Mouse (Mus musculus): ENCODE data around the gene Adamts17. TPM values are rescaled to one million over a fixed set of nuclear protein-coding genes. Genes with fewer than 3 reads are reported as not detected.

The Adamts17 gene
- polyA plus RNA-seq, 1 experiment from 2014 or later, result 2.6 TPM

- Histone ChIP-seq H3K27me3 (ENCODE audit: control insufficient read depth, insufficient read depth, low read length) (no peaks in the 10 kb centered on the region), H3K27ac (replicated peaks; ENCODE audit: low read depth, low read length) (no peak overlapping the region), H3K4me1 (ENCODE audit: control insufficient read depth, insufficient read depth, low read length) (no peaks in the 10 kb centered on the region), H3K4me3 (replicated peaks; ENCODE audit: low read depth, low read length) (no peak overlapping the region), H3K9ac (replicated peaks; ENCODE audit: low read length) (no peak overlapping the region), H3K9me3 (ENCODE audit: control insufficient read depth, low read length) (no peaks in the 10 kb centered on the region), H3K4me2 (ENCODE audit: low read length) (no peak overlapping the region), H3K36me3 (ENCODE audit: control insufficient read depth, insufficient read depth, low read length) (no peaks in the 10 kb centered on the region)
- ATAC-seq (ENCODE audit: low FRiP score, low TSS enrichment) (no peak), DNase-seq (no peak)
- 39% methylated on average over 1 of the region's 1 CpGs for WGBS
These were observed 18.1 kb downstream of the Adamts17 start for GRCm38 (mm10) chr7:66857610-66858009.

- H3K9me3 ChIP-seq (ENCODE audit: control insufficient read depth, low read length), result no peaks in the 10 kb centered on the region
- H3K27me3 ChIP-seq (ENCODE audit: control insufficient read depth, insufficient read depth, low read length), result no peaks in the 10 kb centered on the region
- no peak overlapping the region for H3K27ac ChIP-seq (replicated peaks; ENCODE audit: low read depth, low read length)
- DNase-seq (no peak), ATAC-seq (ENCODE audit: low FRiP score, low TSS enrichment) (no peak)
- H3K9ac ChIP-seq (replicated peaks; ENCODE audit: low read length), result no peak overlapping the region
- no peaks in the 10 kb centered on the region for H3K4me1 ChIP-seq (ENCODE audit: control insufficient read depth, insufficient read depth, low read length)
- no peak overlapping the region for H3K4me3 ChIP-seq (replicated peaks; ENCODE audit: low read depth, low read length)
- H3K4me2 ChIP-seq (ENCODE audit: low read length), result no peak overlapping the region
- 69% methylated on average over 12 of the region's 12 CpGs for WGBS
- H3K36me3 ChIP-seq (ENCODE audit: control insufficient read depth, insufficient read depth, low read length), result no peaks in the 10 kb centered on the region
These were observed 18.9 kb downstream of the Adamts17 start for GRCm38 (mm10) chr7:66858247-66859075.

- Histone ChIP-seq H3K9me3 (ENCODE audit: control insufficient read depth, low read length) (no peaks in the 10 kb centered on the region), H3K9ac (replicated peaks; ENCODE audit: low read length) (no peak overlapping the region), H3K4me2 (ENCODE audit: low read length) (no peak overlapping the region), H3K4me3 (replicated peaks; ENCODE audit: low read depth, low read length) (no peak overlapping the region), H3K4me1 (ENCODE audit: control insufficient read depth, insufficient read depth, low read length) (no peaks in the 10 kb centered on the region), H3K27ac (replicated peaks; ENCODE audit: low read depth, low read length) (no peak overlapping the region), H3K36me3 (ENCODE audit: control insufficient read depth, insufficient read depth, low read length) (no peaks in the 10 kb centered on the region), H3K27me3 (ENCODE audit: control insufficient read depth, insufficient read depth, low read length) (no peaks in the 10 kb centered on the region)
- ATAC-seq (ENCODE audit: low FRiP score, low TSS enrichment) (no peak), DNase-seq (no peak)
- WGBS, result 78% methylated on average over 5 of the region's 5 CpGs
These were observed 19.7 kb downstream of the Adamts17 start for GRCm38 (mm10) chr7:66859220-66859619.

GRCm38 (mm10) chr7:66866944-66867718, 27.6 kb downstream of the Adamts17 start:
- whole genome bisulfite sequencing, result 80% methylated on average over 19 of the region's 19 CpGs
- DNase-seq (no peak), ATAC-seq (ENCODE audit: low FRiP score, low TSS enrichment) (no peak)
- H3K9me3 ChIP-seq (ENCODE audit: control insufficient read depth, low read length), result no peaks in the 10 kb centered on the region
- no peak overlapping the region for H3K4me2 ChIP-seq (ENCODE audit: low read length)
- H3K36me3 ChIP-seq (ENCODE audit: control insufficient read depth, insufficient read depth, low read length), result no peaks in the 10 kb centered on the region
- no peaks in the 10 kb centered on the region for H3K27me3 ChIP-seq (ENCODE audit: control insufficient read depth, insufficient read depth, low read length)
- peaks cover 6% of the 10 kb centered on the region; the same call in 1 of the 2 replicates for H3K4me1 ChIP-seq (ENCODE audit: control insufficient read depth, insufficient read depth, low read length)
- H3K4me3 ChIP-seq (replicated peaks; ENCODE audit: low read depth, low read length), result no peak overlapping the region
- H3K27ac ChIP-seq (replicated peaks; ENCODE audit: low read depth, low read length), result 0 out of 2 replicates have a peak overlapping the region, but pooled peaks have one; percentile 13
- no peak overlapping the region for H3K9ac ChIP-seq (replicated peaks; ENCODE audit: low read length)

DNA sequence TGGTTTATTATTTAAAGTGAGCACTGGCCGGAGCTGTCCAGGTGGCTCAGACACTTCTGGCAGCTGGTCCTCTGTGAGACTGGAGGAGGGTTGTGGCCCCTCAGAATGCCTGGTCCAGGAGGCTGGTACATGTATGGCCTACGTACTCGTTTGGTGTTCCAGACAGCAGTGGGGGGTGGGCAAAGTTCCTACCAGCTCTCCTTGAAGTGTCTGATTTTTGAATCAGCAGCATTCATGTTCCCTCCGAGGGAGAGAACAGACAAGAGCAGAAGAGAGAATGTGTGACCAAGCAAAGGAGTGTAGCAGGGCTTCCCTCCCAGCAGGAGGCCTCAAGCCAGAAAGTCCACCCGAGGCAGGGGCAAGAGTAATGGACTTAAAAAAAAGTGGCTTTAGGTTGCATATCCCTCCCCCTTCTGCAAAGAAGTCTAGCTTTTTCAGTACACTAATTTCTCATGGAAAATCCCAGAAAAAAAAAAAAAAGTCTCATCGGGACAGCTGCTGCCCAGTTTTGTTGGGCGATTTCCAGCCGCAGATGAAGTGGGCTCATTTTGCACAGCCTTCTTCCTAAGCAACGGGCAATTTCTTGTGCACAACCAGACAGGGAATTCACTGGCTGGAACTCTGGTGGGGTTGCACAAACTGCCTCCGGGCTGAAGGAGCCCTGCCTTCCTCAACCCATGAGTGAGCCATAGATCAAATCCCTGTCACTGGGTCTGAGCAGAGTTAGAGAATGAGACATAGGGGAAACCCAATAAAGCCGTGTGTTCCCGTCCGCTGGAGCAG, 28.4 kb downstream of the Adamts17 start:
- no peaks in the 10 kb centered on the region for H3K36me3 ChIP-seq (ENCODE audit: control insufficient read depth, insufficient read depth, low read length)
- 53% methylated on average over 13 of the region's 13 CpGs for WGBS
- no peaks in the 10 kb centered on the region for H3K27me3 ChIP-seq (ENCODE audit: control insufficient read depth, insufficient read depth, low read length)
- H3K9ac ChIP-seq (replicated peaks; ENCODE audit: low read length), result no peak overlapping the region
- H3K27ac ChIP-seq (replicated peaks; ENCODE audit: low read depth, low read length), result 0 out of 2 replicates have a peak overlapping the region, but pooled peaks have one; percentile 13
- peaks cover 7% of the 10 kb centered on the region; the same call in 1 of the 2 replicates for H3K4me1 ChIP-seq (ENCODE audit: control insufficient read depth, insufficient read depth, low read length)
- no peak overlapping the region for H3K4me3 ChIP-seq (replicated peaks; ENCODE audit: low read depth, low read length)
- no peaks in the 10 kb centered on the region for H3K9me3 ChIP-seq (ENCODE audit: control insufficient read depth, low read length)
- ATAC-seq (ENCODE audit: low FRiP score, low TSS enrichment) (no peak), DNase-seq (peak; percentile 29)
- H3K4me2 ChIP-seq (ENCODE audit: low read length), result no peak overlapping the region

GRCm38 (mm10) chr7:66871520-66871919, 32.0 kb downstream of the Adamts17 start:
- no peak overlapping the region for H3K27ac ChIP-seq (replicated peaks; ENCODE audit: low read depth, low read length)
- H3K36me3 ChIP-seq (ENCODE audit: control insufficient read depth, insufficient read depth, low read length), result no peaks in the 10 kb centered on the region
- no peak for ATAC-seq (ENCODE audit: low FRiP score, low TSS enrichment)
- H3K27me3 ChIP-seq (ENCODE audit: control insufficient read depth, insufficient read depth, low read length), result no peaks in the 10 kb centered on the region
- 67% methylated on average over 7 of the region's 7 CpGs for WGBS
- no peak for DNase-seq
- no peak overlapping the region for H3K4me3 ChIP-seq (replicated peaks; ENCODE audit: low read depth, low read length)
- H3K4me2 ChIP-seq (ENCODE audit: low read length), result no peak overlapping the region
- no peak overlapping the region for H3K9ac ChIP-seq (replicated peaks; ENCODE audit: low read length)
- no peaks in the 10 kb centered on the region for H3K9me3 ChIP-seq (ENCODE audit: control insufficient read depth, low read length)
- peaks cover 7% of the 10 kb centered on the region; the same call in 1 of the 2 replicates for H3K4me1 ChIP-seq (ENCODE audit: control insufficient read depth, insufficient read depth, low read length)

- no peak overlapping the region for H3K4me3 ChIP-seq (replicated peaks; ENCODE audit: low read depth, low read length)
- H3K4me1 ChIP-seq (ENCODE audit: control insufficient read depth, insufficient read depth, low read length), result peaks cover 7% of the 10 kb centered on the region; the same call in 1 of the 2 replicates
- no peak overlapping the region for H3K9ac ChIP-seq (replicated peaks; ENCODE audit: low read length)
- no peaks in the 10 kb centered on the region for H3K36me3 ChIP-seq (ENCODE audit: control insufficient read depth, insufficient read depth, low read length)
- H3K27me3 ChIP-seq (ENCODE audit: control insufficient read depth, insufficient read depth, low read length), result no peaks in the 10 kb centered on the region
- H3K9me3 ChIP-seq (ENCODE audit: control insufficient read depth, low read length), result no peaks in the 10 kb centered on the region
- 69% methylated on average over 14 of the region's 14 CpGs for WGBS
- no peak overlapping the region for H3K4me2 ChIP-seq (ENCODE audit: low read length)
- no peak for ATAC-seq (ENCODE audit: low FRiP score, low TSS enrichment)
- H3K27ac ChIP-seq (replicated peaks; ENCODE audit: low read depth, low read length), result no peak overlapping the region
- no peak for DNase-seq
These were observed 32.5 kb downstream of the Adamts17 start for GRCm38 (mm10) chr7:66871940-66872511.

DNA sequence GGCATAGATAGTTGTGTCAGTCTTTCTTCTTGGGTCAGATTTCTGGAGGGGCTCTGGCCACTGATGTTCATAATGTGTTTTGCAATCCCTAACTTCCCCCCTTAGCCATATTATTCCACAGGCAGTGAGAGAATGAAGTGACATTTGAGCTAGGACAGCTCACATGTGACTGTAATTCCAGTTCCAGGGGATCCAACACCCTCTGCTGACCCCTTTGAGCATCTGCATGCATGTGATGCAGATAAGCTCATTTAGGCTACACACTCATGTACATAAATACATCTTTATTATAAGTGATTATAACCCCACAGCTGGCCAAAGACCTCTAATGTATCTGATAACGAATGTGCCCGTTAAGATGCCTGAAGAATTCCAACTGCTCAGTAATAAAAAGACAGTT, 33.7 kb downstream of the Adamts17 start:
- DNase-seq (no peak), ATAC-seq (ENCODE audit: low FRiP score, low TSS enrichment) (no peak)
- H3K9me3 ChIP-seq (ENCODE audit: control insufficient read depth, low read length), result no peaks in the 10 kb centered on the region
- H3K4me2 ChIP-seq (ENCODE audit: low read length), result no peak overlapping the region
- no peak overlapping the region for H3K9ac ChIP-seq (replicated peaks; ENCODE audit: low read length)
- H3K36me3 ChIP-seq (ENCODE audit: control insufficient read depth, insufficient read depth, low read length), result no peaks in the 10 kb centered on the region
- no peaks in the 10 kb centered on the region for H3K27me3 ChIP-seq (ENCODE audit: control insufficient read depth, insufficient read depth, low read length)
- H3K27ac ChIP-seq (replicated peaks; ENCODE audit: low read depth, low read length), result no peak overlapping the region
- 0 out of 2 replicates have a peak, but pooled peaks cover 2% of the 10 kb centered on the region for H3K4me1 ChIP-seq (ENCODE audit: control insufficient read depth, insufficient read depth, low read length)
- WGBS, result 89% methylated on average over 2 of the region's 2 CpGs
- H3K4me3 ChIP-seq (replicated peaks; ENCODE audit: low read depth, low read length), result no peak overlapping the region
